Mouse (Mus musculus) brain, embryonic 14.5 days (tissue): Measurements from ENCODE around the gene Plekho2.

Source experiments
- CTCF ChIP-seq: fragments of 200-500 bp; IDR thresholded peaks from 2 replicates; pipeline ENCODE4 v1.5.1; 2012; ENCODE audit warnings: inconsistent platforms, mild to moderate bottlenecking, moderate library complexity, borderline replicate concordance; ENCODE audit not compliant: insufficient read depth, insufficient read length; ENCODE audit errors: extremely low read depth
- POLR2A ChIP-seq: fragments of 200-500 bp; IDR thresholded peaks from 2 replicates; pipeline ENCODE4 v1.6.1; 2012; ENCODE audit warnings: mild to moderate bottlenecking, inconsistent platforms, borderline replicate concordance; ENCODE audit not compliant: poor library complexity, insufficient read depth, insufficient read length, severe bottlenecking; ENCODE audit errors: extremely low read depth

- TF ChIP-seq CTCF (no peak), POLR2A (no peak)
Measured at GRCm38 (mm10) chr9:65607120-65607519, 27.3 kb upstream of the Plekho2 start.
